Mouse (Mus musculus) right cerebral cortex, postnatal 25 days (tissue): ENCODE results near the gene Fam117b.

ENCODE experiments used
- DNase-seq: peaks from one replicate; pipeline ENCODE4 v3.0.0; 2022

Fam117b gene

GRCm38 (mm10) chr1:59913869-59914225, 1.0 kb downstream of the Fam117b start:
- no peak for DNase-seq

- DNase-seq = no peak
These were observed 2.0 kb downstream of the Fam117b start for GRCm38 (mm10) chr1:59914799-59915198.

GRCm38 (mm10) chr1:59915843-59916610, 3.2 kb downstream of the Fam117b start:
- no peak for DNase-seq

GRCm38 (mm10) chr1:59917401-59917800, 4.6 kb downstream of the Fam117b start:
- DNase-seq = no peak

GRCm38 (mm10) chr1:59918075-59918474, 5.3 kb downstream of the Fam117b start:
- DNase-seq = no peak

GRCm38 (mm10) chr1:59923201-59923600, 10.4 kb downstream of the Fam117b start:
- DNase-seq = no peak

GRCm38 (mm10) chr1:59923673-59924072, 10.9 kb downstream of the Fam117b start:
- no peak for DNase-seq

GRCm38 (mm10) chr1:59924411-59924810, 11.6 kb downstream of the Fam117b start:
- no peak for DNase-seq

GRCm38 (mm10) chr1:59926021-59926672, 13.3 kb downstream of the Fam117b start:
- DNase-seq = no peak

- no peak for DNase-seq
These were observed 14.4 kb downstream of the Fam117b start for GRCm38 (mm10) chr1:59927131-59927680.

GRCm38 (mm10) chr1:59930926-59931325, 18.1 kb downstream of the Fam117b start:
- DNase-seq = no peak

- no peak for DNase-seq
These were observed 20.2 kb downstream of the Fam117b start for GRCm38 (mm10) chr1:59932991-59933390.

- DNase-seq = no peak
These were observed 28.3 kb downstream of the Fam117b start for GRCm38 (mm10) chr1:59941063-59941462.

- no peak for DNase-seq
These were observed 29.4 kb downstream of the Fam117b start for GRCm38 (mm10) chr1:59942057-59942790.

GRCm38 (mm10) chr1:59943825-59944224, 31.0 kb downstream of the Fam117b start:
- no peak for DNase-seq

- no peak for DNase-seq
These were observed 33.2 kb downstream of the Fam117b start for GRCm38 (mm10) chr1:59945969-59946368.

GRCm38 (mm10) chr1:59947509-59947908, 34.7 kb downstream of the Fam117b start:
- DNase-seq = no peak

GRCm38 (mm10) chr1:59957206-59957605, 44.4 kb downstream of the Fam117b start:
- no peak for DNase-seq

- DNase-seq = no peak
These were observed 47.1 kb downstream of the Fam117b start for GRCm38 (mm10) chr1:59959941-59960340.

GRCm38 (mm10) chr1:59966171-59966785, 53.5 kb downstream of the Fam117b start:
- no peak for DNase-seq

- DNase-seq = no peak
These were observed 54.5 kb downstream of the Fam117b start for GRCm38 (mm10) chr1:59967291-59967690.

- no peak for DNase-seq
These were observed 73.8 kb downstream of the Fam117b start for GRCm38 (mm10) chr1:59986626-59987025.
